Mouse (Mus musculus) hindbrain, embryonic 13.5 days (tissue): ENCODE data around the gene Xrcc1. TPM values are rescaled to one million over a fixed set of nuclear protein-coding genes. Genes with fewer than 3 reads are reported as not detected.

ENCODE experiments used
- ATAC-seq: fragments of 200-750 bp; cut with Nextera tagmentation; 2 replicates; pipeline ENCODE4 v1.8.0; 2017; ENCODE audit warnings: moderate TSS enrichment; ENCODE audit not compliant: low FRiP score
- H3K27ac ChIP-seq: fragments of 300-500 bp; sonication (generic); 2 replicates; pipeline ENCODE4 v1.5.1; 2015; ENCODE audit warnings: inconsistent platforms, mild to moderate bottlenecking, moderate library complexity
- H3K27me3 ChIP-seq: fragments of 300-500 bp; sonication (generic); 2 replicates; pipeline ENCODE4 v1.6.1; 2015; ENCODE audit warnings: mild to moderate bottlenecking, inconsistent platforms
- H3K36me3 ChIP-seq: fragments of 300-500 bp; sonication (generic); 2 replicates; pipeline ENCODE4 v1.6.1; 2015; ENCODE audit warnings: mild to moderate bottlenecking, inconsistent platforms
- H3K4me1 ChIP-seq: fragments of 300-500 bp; sonication (generic); replicated peaks from 2 replicates; pipeline ENCODE4 v1.6.1; 2015; ENCODE audit warnings: inconsistent platforms
- H3K4me2 ChIP-seq: fragments of 300-500 bp; sonication (generic); 2 replicates; pipeline ENCODE4 v1.6.1; 2015; ENCODE audit warnings: inconsistent platforms, mild to moderate bottlenecking, moderate library complexity
- H3K4me3 ChIP-seq: fragments of 300-500 bp; sonication (generic); 2 replicates; pipeline ENCODE4 v1.5.1; 2015; ENCODE audit warnings: mild to moderate bottlenecking, inconsistent platforms
- H3K9ac ChIP-seq: fragments of 300-500 bp; sonication (generic); 2 replicates; pipeline ENCODE4 v1.6.1; 2015; ENCODE audit warnings: mild to moderate bottlenecking, inconsistent platforms
- H3K9me3 ChIP-seq: fragments of 300-500 bp; sonication (generic); 2 replicates; pipeline ENCODE4 v1.6.1; 2016; ENCODE audit warnings: inconsistent platforms
- WGBS: fragments of 180-500 bp; shearing (Covaris S2); methylation state at CpG from one replicate; pipeline ENCODE4 v1.1.7; 2015; 5-methylcytosine and 5-hydroxymethylcytosine counted together
- polyA plus RNA-seq: library from polyadenylated mRNA; unstranded; fragments of >200 nt; fragmentation: Nextera tagmentation; extraction: Ambion mirVana; gene quantifications from 2 replicates; pipeline ENCODE4 v1.2.1, GENCODE M21; 2015

Xrcc1 gene
- polyA plus RNA-seq: 61.3 and 63.9 TPM in 2 replicates

- Histone ChIP-seq H3K4me1 (peaks cover 19% of the 10 kb centered on the region), H3K9ac (peak within 1 kb of the TSS; percentile 84), H3K36me3 (peaks cover 19% of the 10 kb centered on the region), H3K27ac (peak within 1 kb of the TSS; percentile 75), H3K27me3 (no peaks in the 10 kb centered on the region), H3K4me2 (peak within 1 kb of the TSS; percentile 74), H3K4me3 (peak within 1 kb of the TSS; percentile 74), H3K9me3 (no peaks in the 10 kb centered on the region)
- 43% methylated on average over 13 of the region's 13 CpGs for WGBS
- peak; percentile 19 for ATAC-seq
Observed at GRCm38 (mm10) chr7:24546068-24546614, at the start of gene Xrcc1, which contains the start of gene Pinlyp. TSS of gene Xrcc1 (plus strand) at chr7:24546289. TSS of gene Pinlyp (minus strand) at chr7:24546118.

- Histone ChIP-seq H3K4me3 (no peak overlapping the region), H3K36me3 (peaks cover 49% of the 10 kb centered on the region), H3K4me2 (peak overlapping the region; percentile 37), H3K27ac (no peak overlapping the region), H3K4me1 (peaks cover 31% of the 10 kb centered on the region), H3K9me3 (no peaks in the 10 kb centered on the region), H3K9ac (no peak overlapping the region), H3K27me3 (no peaks in the 10 kb centered on the region)
- ATAC-seq: peak; percentile 43; the same call in 1 of the 2 replicates
- WGBS: 19% methylated on average over 43 of the region's 43 CpGs
Observed at GRCm38 (mm10) chr7:24499856-24500577, 46.1 kb upstream of the Xrcc1 start.

DNA sequence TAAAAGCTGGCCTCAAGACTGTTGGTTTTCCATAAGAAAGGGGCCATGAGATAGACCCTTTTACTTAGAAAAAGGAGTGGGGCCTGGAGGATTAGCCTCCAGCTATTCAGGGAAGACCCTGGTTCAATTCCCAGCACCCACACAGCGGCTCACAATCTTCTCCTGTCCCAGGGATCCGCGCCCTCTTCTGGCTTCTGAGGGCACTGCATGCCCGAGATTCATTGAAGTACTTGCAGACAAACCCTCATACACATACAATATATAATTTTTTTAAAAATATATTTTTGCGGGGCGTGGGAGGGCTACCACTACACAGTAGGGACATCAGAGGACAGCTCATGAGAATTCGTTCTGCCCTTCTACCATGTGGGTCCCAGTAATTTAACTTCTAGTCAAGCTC lies 45.2 kb upstream of the Xrcc1 start:
- Histone ChIP-seq H3K9me3 (no peaks in the 10 kb centered on the region), H3K4me3 (no peak overlapping the region), H3K27ac (no peak overlapping the region), H3K9ac (no peak overlapping the region), H3K36me3 (peaks cover 49% of the 10 kb centered on the region), H3K27me3 (no peaks in the 10 kb centered on the region), H3K4me1 (peaks cover 40% of the 10 kb centered on the region), H3K4me2 (no peak overlapping the region)
- 33% methylated on average over 7 of the region's 7 CpGs for whole genome bisulfite sequencing
- ATAC-seq: no peak

DNA sequence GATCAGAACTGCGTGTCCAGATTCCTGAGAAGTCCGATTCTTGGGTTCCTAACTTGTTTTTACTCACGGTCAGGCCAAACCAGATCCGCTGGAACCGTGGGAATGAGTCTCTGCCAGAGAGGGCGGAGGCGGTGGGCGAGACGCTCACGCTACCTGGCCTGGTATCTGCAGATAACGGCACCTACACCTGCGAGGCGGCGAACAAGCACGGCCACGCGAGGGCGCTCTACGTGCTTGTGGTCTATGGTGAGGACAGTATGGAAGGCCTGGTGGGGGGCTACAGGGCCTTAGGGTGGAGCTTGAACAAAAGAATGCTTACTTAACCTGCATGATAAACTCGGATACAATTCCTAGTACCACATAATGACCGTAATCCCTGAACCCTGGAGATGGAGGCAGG lies 44.6 kb upstream of the Xrcc1 start:
- H3K27me3 ChIP-seq: no peaks in the 10 kb centered on the region
- no peak overlapping the region for H3K4me3 ChIP-seq
- ATAC-seq: no peak
- no peak overlapping the region for H3K27ac ChIP-seq
- H3K4me1 ChIP-seq: peaks cover 46% of the 10 kb centered on the region
- H3K9me3 ChIP-seq: no peaks in the 10 kb centered on the region
- no peak overlapping the region for H3K9ac ChIP-seq
- H3K4me2 ChIP-seq: no peak overlapping the region
- H3K36me3 ChIP-seq: peaks cover 49% of the 10 kb centered on the region
- 53% methylated on average over 21 of the region's 21 CpGs for WGBS

DNA sequence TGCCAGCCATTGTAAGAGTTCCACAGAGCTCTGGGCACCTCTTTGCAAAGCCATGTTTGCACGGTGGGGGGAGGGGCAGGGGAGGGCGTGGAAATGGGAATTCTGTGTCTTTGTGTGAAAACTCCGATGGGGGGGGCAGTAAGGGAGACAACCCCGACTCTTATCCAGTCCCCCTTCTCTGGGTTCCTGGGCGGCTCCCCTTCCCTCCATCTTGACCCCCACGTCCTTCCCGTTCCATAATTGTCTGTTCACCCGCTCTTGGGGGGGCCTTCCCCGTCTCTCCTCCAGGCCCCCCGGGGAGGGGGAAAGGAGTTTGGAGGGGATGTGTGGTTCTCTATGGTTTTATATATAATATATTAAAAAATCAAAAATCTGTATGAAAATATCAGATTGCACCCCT lies 42.1 kb upstream of the Xrcc1 start:
- Histone ChIP-seq H3K36me3 (peaks cover 47% of the 10 kb centered on the region), H3K9me3 (no peaks in the 10 kb centered on the region), H3K4me3 (no peak overlapping the region), H3K9ac (peak overlapping the region; percentile 51; the same call in 1 of the 2 replicates), H3K27me3 (no peaks in the 10 kb centered on the region), H3K4me1 (peaks cover 54% of the 10 kb centered on the region), H3K27ac (peak overlapping the region; percentile 100; the same call in 1 of the 2 replicates), H3K4me2 (no peak overlapping the region)
- WGBS: 21% methylated on average over 10 of the region's 10 CpGs
- no peak for ATAC-seq

GRCm38 (mm10) chr7:24504868-24505267 lies 41.2 kb upstream of the Xrcc1 start:
- Histone ChIP-seq H3K36me3 (peaks cover 39% of the 10 kb centered on the region), H3K4me3 (no peak overlapping the region), H3K4me2 (no peak overlapping the region; the same call in 1 of the 2 replicates), H3K4me1 (peaks cover 54% of the 10 kb centered on the region), H3K27ac (peak overlapping the region; percentile 100), H3K9ac (peak overlapping the region; percentile 51; the same call in 1 of the 2 replicates), H3K9me3 (no peaks in the 10 kb centered on the region), H3K27me3 (no peaks in the 10 kb centered on the region)
- ATAC-seq: no peak
- WGBS: 16% methylated on average over 4 of the region's 4 CpGs

- WGBS: 11% methylated on average over 15 of the region's 15 CpGs
- Histone ChIP-seq H3K4me3 (peak overlapping the region; percentile 61), H3K4me1 (peaks cover 56% of the 10 kb centered on the region), H3K9ac (peak overlapping the region; percentile 90), H3K27me3 (no peaks in the 10 kb centered on the region), H3K36me3 (peaks cover 33% of the 10 kb centered on the region), H3K9me3 (no peaks in the 10 kb centered on the region), H3K4me2 (peak overlapping the region; percentile 69), H3K27ac (peak overlapping the region; percentile 100)
- ATAC-seq: no peak
Observed at GRCm38 (mm10) chr7:24505447-24506064, 40.5 kb upstream of the Xrcc1 start.

DNA sequence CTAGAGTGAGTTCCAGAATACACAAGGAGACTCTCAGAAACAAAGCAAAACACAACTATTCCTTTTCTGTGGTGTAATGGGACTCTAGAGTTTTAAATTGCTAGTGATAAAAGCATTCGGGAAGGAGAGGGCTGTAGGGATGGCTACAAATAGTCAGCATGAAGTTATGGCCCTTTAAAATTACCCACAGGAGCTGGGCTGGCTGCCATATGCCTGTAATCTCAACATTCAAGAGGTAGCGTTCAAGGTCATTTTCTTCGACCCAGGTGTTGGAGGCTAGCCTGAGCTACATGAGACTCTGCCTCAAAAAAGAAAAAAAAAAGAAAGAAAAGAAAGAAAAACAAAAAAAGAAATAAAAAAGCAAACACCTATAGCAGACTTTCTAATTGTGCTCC lies 40.0 kb upstream of the Xrcc1 start:
- Histone ChIP-seq H3K4me3 (peak overlapping the region; percentile 61), H3K4me1 (peaks cover 60% of the 10 kb centered on the region), H3K9me3 (no peaks in the 10 kb centered on the region), H3K27ac (peak overlapping the region; percentile 100), H3K27me3 (no peaks in the 10 kb centered on the region), H3K9ac (peak overlapping the region; percentile 90), H3K4me2 (peak overlapping the region; percentile 69), H3K36me3 (peaks cover 33% of the 10 kb centered on the region)
- 12% methylated on average over 3 of the region's 3 CpGs for WGBS
- ATAC-seq: no peak

DNA sequence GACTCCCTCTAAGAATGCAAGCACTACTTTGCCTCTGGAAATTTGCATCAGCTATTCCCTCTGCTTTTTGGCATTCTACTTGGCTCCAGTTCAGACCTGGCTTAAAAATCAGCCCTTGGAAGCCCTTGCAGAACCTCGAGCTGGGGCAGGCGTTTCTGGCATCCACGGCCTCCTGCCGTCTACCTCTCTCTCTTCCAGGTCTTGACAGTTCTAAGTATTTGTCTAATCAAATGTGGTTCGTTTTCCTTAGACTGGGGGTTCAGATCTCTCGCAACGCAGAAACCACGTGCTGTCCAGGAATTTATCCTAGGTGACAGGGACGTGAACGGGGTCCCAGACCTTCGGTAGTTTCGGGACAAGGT lies 39.6 kb upstream of the Xrcc1 start:
- H3K4me2 ChIP-seq: peak overlapping the region; percentile 69
- H3K27ac ChIP-seq: peak overlapping the region; percentile 100
- no peak for ATAC-seq
- WGBS: 0% methylated on average over 12 of the region's 12 CpGs
- peak overlapping the region; percentile 90 for H3K9ac ChIP-seq
- peak overlapping the region; percentile 61 for H3K4me3 ChIP-seq
- no peaks in the 10 kb centered on the region for H3K27me3 ChIP-seq
- H3K36me3 ChIP-seq: peaks cover 33% of the 10 kb centered on the region
- no peaks in the 10 kb centered on the region for H3K9me3 ChIP-seq
- H3K4me1 ChIP-seq: peaks cover 64% of the 10 kb centered on the region

- H3K4me1 ChIP-seq: peaks cover 70% of the 10 kb centered on the region
- peaks cover 33% of the 10 kb centered on the region for H3K36me3 ChIP-seq
Observed at GRCm38 (mm10) chr7:24506838-24507725, 39.0 kb upstream of the Xrcc1 start, which contains the start of gene Zfp428. TSS of gene Zfp428 (plus strand) at chr7:24507006.

DNA sequence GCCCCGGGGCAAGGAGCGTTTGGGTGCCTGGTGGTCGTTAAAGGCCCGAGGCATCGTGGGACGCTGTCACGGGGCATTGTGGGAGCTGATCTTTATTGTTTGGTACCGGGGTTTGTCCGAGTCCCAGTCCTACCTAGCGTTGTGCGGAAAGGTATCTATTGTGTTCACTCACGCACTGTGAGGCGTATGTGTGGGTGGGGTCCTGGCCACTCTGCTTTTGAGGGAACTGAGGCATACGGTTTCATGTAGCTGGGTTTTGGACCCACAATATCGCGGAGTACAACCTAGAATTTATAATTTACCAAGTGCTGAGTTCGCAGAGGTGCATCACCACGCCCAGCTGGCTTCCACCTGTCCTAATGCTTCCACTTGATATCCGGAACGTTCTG lies 38.4 kb upstream of the Xrcc1 start:
- Histone ChIP-seq H3K9me3 (no peaks in the 10 kb centered on the region), H3K4me3 (peak overlapping the region; percentile 61), H3K4me2 (peak overlapping the region; percentile 69), H3K9ac (peak overlapping the region; percentile 90), H3K36me3 (peaks cover 33% of the 10 kb centered on the region), H3K27ac (peak overlapping the region; percentile 100), H3K4me1 (peaks cover 75% of the 10 kb centered on the region), H3K27me3 (no peaks in the 10 kb centered on the region)
- 2% methylated on average over 20 of the region's 20 CpGs for WGBS
- ATAC-seq: peak; percentile 8; the same call in 1 of the 2 replicates

More at GRCm38 (mm10) chr7:24506838-24507725, 39.0 kb upstream of the Xrcc1 start, which contains the start of gene Zfp428:
- H3K4me2 ChIP-seq: peak within 1 kb of the TSS; percentile 69
- H3K9me3 ChIP-seq: no peaks in the 10 kb centered on the region
- H3K27ac ChIP-seq: peak within 1 kb of the TSS; percentile 100
- ATAC-seq: peak; percentile 92
- under 1% methylated on average over 84 of the region's 84 CpGs for WGBS
- H3K4me3 ChIP-seq: peak within 1 kb of the TSS; percentile 61
- no peaks in the 10 kb centered on the region for H3K27me3 ChIP-seq
- H3K9ac ChIP-seq: peak within 1 kb of the TSS; percentile 90
